In genomic region chr14:27352470-27352869, GRCm38 (mm10) we compare ENCODE assay signal across 16 mouse cellular contexts.
DNase-seq lines count a peak whose midpoint lies in the region; ATAC-seq and TF ChIP-seq lines count a peak whose summit lies in the region.
"Had no signal": no experiment of that assay in that cellular context is flagged by ENCODE, and none has a peak within 500 bp of the region (broad histone marks: within the 10 kb centered on the region; RNA-seq: fewer than 3 reads in every experiment).

No protein-coding gene starts in this region.

- 78% methylated on average over 5 of the region's 5 CpGs for WGBS in heart, embryonic 16.5 days
- 55% methylated on average over 5 of the region's 5 CpGs for WGBS in lung, embryonic 15.5 days
- 63% methylated on average over 5 of the region's 5 CpGs for WGBS in embryonic facial prominence, embryonic 15.5 days
- WGBS in olfactory bulb, adult 2 months: 35% methylated on average over 5 of the region's 5 CpGs
- WGBS in hindbrain, embryonic 14.5 days: 79% methylated on average over 5 of the region's 5 CpGs
- WGBS in midbrain, embryonic 10.5 days: 88% methylated on average over 5 of the region's 5 CpGs

- no peak overlapping the region for H3K9ac ChIP-seq in heart, embryonic 16.5 days (ENCODE audit: low read length)
- no peak overlapping the region for H3K9ac ChIP-seq in lung, embryonic 15.5 days
- H3K9ac ChIP-seq in embryonic facial prominence, embryonic 15.5 days: no peak overlapping the region
- H3K9ac ChIP-seq in hindbrain, embryonic 14.5 days: no peak overlapping the region
- H3K9ac ChIP-seq: liver, embryonic 13.5 days had no signal

- no peak for ATAC-seq in heart, embryonic 16.5 days (replicated peaks; ENCODE audit: extremely low read depth, insufficient read depth, low FRiP score)
- no peak for ATAC-seq in lung, embryonic 15.5 days (ENCODE audit: borderline replicate concordance, extremely low read depth, low FRiP score, low TSS enrichment)
- no peak for ATAC-seq in embryonic facial prominence, embryonic 15.5 days (ENCODE audit: insufficient number of reproducible peaks, low FRiP score, low TSS enrichment, low read depth)
- no peak for ATAC-seq in hindbrain, embryonic 14.5 days (ENCODE audit: low FRiP score)
- ATAC-seq: forebrain, embryonic 14.5 days; hindbrain, postnatal 0 days had no signal

- no peak for DNase-seq in heart, postnatal 25 days (ENCODE audit: low spot score)
- no peak for DNase-seq in lung, postnatal 25 days (ENCODE audit: low spot score)
- no peak for DNase-seq in hindbrain, embryonic 14.5 days (ENCODE audit: low spot score)
- DNase-seq in midbrain, embryonic 10.5 days (ENCODE audit: low spot score): no peak
- DNase-seq: cerebellum, adult 11 months; liver, embryonic 13.5 days; right cerebral cortex, adult 18-20 months; thymus, adult 2 months had no signal

- H3K4me3 ChIP-seq in heart, embryonic 16.5 days (ENCODE audit: low read length): no peak overlapping the region
- H3K4me3 ChIP-seq in lung, embryonic 15.5 days: no peak overlapping the region
- H3K4me3 ChIP-seq in embryonic facial prominence, embryonic 15.5 days (replicated peaks): no peak overlapping the region
- H3K4me3 ChIP-seq in olfactory bulb, adult 2 months (ENCODE audit: insufficient read depth, low read depth, low read length): no peak overlapping the region
- no peak overlapping the region for H3K4me3 ChIP-seq in hindbrain, embryonic 14.5 days (replicated peaks; ENCODE audit: low read length)
- no peak overlapping the region for H3K4me3 ChIP-seq in midbrain, embryonic 10.5 days
- H3K4me3 ChIP-seq: left cerebral cortex, adult 2 months; liver, embryonic 13.5 days had no signal

- no peak overlapping the region for H3K4me2 ChIP-seq in heart, embryonic 16.5 days (ENCODE audit: low read depth, low read length)
- no peak overlapping the region; the same call in 1 of the 2 replicates for H3K4me2 ChIP-seq in lung, embryonic 15.5 days
- no peak overlapping the region for H3K4me2 ChIP-seq in embryonic facial prominence, embryonic 15.5 days (replicated peaks)
- H3K4me2 ChIP-seq in hindbrain, embryonic 14.5 days (replicated peaks): no peak overlapping the region
- H3K4me2 ChIP-seq: liver, embryonic 13.5 days; midbrain, embryonic 11.5 days had no signal

- H3K36me3 ChIP-seq in heart, embryonic 16.5 days (ENCODE audit: control insufficient read depth, insufficient read depth): no peaks in the 10 kb centered on the region
- no peaks in the 10 kb centered on the region for H3K36me3 ChIP-seq in lung, embryonic 15.5 days
- no peaks in the 10 kb centered on the region for H3K36me3 ChIP-seq in embryonic facial prominence, embryonic 15.5 days
- H3K36me3 ChIP-seq in hindbrain, embryonic 14.5 days (replicated peaks; ENCODE audit: control insufficient read depth, insufficient read depth): no peaks in the 10 kb centered on the region
- H3K36me3 ChIP-seq in midbrain, embryonic 10.5 days: no peaks in the 10 kb centered on the region
- H3K36me3 ChIP-seq: liver, embryonic 13.5 days had no signal

- no peak for TF ChIP-seq POLR2A in olfactory bulb, adult 2 months (IDR thresholded peaks at IDR 0.05; ENCODE audit: insufficient read depth, low read depth, low read length)

- H3K9me3 ChIP-seq in heart, embryonic 16.5 days (replicated peaks; ENCODE audit: control insufficient read depth, low read length): no peaks in the 10 kb centered on the region
- no peaks in the 10 kb centered on the region for H3K9me3 ChIP-seq in lung, embryonic 15.5 days
- no peaks in the 10 kb centered on the region for H3K9me3 ChIP-seq in embryonic facial prominence, embryonic 15.5 days (replicated peaks)
- H3K9me3 ChIP-seq in hindbrain, embryonic 14.5 days (ENCODE audit: control insufficient read depth, low read length): no peaks in the 10 kb centered on the region
- no peaks in the 10 kb centered on the region for H3K9me3 ChIP-seq in midbrain, embryonic 10.5 days (replicated peaks)
- H3K9me3 ChIP-seq: liver, embryonic 13.5 days had no signal

- peaks cover 54% of the 10 kb centered on the region for H3K4me1 ChIP-seq in heart, embryonic 16.5 days (ENCODE audit: control insufficient read depth, insufficient read depth, low read length)
- H3K4me1 ChIP-seq in lung, embryonic 15.5 days: peaks cover 37% of the 10 kb centered on the region
- H3K4me1 ChIP-seq in embryonic facial prominence, embryonic 15.5 days: peaks cover 35% of the 10 kb centered on the region
- peaks cover 12% of the 10 kb centered on the region for H3K4me1 ChIP-seq in olfactory bulb, adult 2 months (ENCODE audit: control insufficient read depth, insufficient read depth, low read length)
- no peaks in the 10 kb centered on the region for H3K4me1 ChIP-seq in hindbrain, embryonic 14.5 days (replicated peaks; ENCODE audit: control insufficient read depth, insufficient read depth, low read length)
- H3K4me1 ChIP-seq in midbrain, embryonic 10.5 days: no peaks in the 10 kb centered on the region

- intact Hi-C loops in heart, postnatal 25 days (cut with DNase I): no loop called here

- peak overlapping the region; percentile 91 for H3K27ac ChIP-seq in heart, embryonic 16.5 days (ENCODE audit: low read length)
- H3K27ac ChIP-seq in lung, embryonic 15.5 days: peak overlapping the region; percentile 92
- 0 out of 2 replicates have a peak overlapping the region, but pooled peaks have one; percentile 83 for H3K27ac ChIP-seq in embryonic facial prominence, embryonic 15.5 days (replicated peaks)
- H3K27ac ChIP-seq in olfactory bulb, adult 2 months (ENCODE audit: insufficient read depth, low read depth, low read length): peak overlapping the region; percentile 34; the same call in 1 of the 2 replicates
- H3K27ac ChIP-seq in hindbrain, embryonic 14.5 days: no peak overlapping the region
- no peak overlapping the region for H3K27ac ChIP-seq in midbrain, embryonic 10.5 days (replicated peaks)
- H3K27ac ChIP-seq: left cerebral cortex, adult 2 months had no signal

- no peaks in the 10 kb centered on the region for H3K27me3 ChIP-seq in heart, embryonic 16.5 days (ENCODE audit: control insufficient read depth, insufficient read depth, low read length)
- no peaks in the 10 kb centered on the region for H3K27me3 ChIP-seq in lung, embryonic 15.5 days
- H3K27me3 ChIP-seq in embryonic facial prominence, embryonic 15.5 days: no peaks in the 10 kb centered on the region
- H3K27me3 ChIP-seq in hindbrain, embryonic 14.5 days (ENCODE audit: control insufficient read depth, insufficient read depth, low read length): no peaks in the 10 kb centered on the region
- no peaks in the 10 kb centered on the region for H3K27me3 ChIP-seq in midbrain, embryonic 10.5 days (ENCODE audit: low read depth, poor library complexity, severe bottlenecking)
- H3K27me3 ChIP-seq: liver, embryonic 13.5 days had no signal

- no peak for TF ChIP-seq CTCF in olfactory bulb, adult 2 months (IDR thresholded peaks at IDR 0.05; ENCODE audit: insufficient read depth, low read depth, low read length)

Comparison
In these comparisons a context has a peak if more than half of its experiments do, and no peak if none do; other contexts are left out.
1. H3K27ac ChIP-seq: peak in heart, embryonic 16.5 days (single experiment), lung, embryonic 15.5 days (single experiment), embryonic facial prominence, embryonic 15.5 days (single experiment) and olfactory bulb, adult 2 months (single experiment); none in hindbrain, embryonic 14.5 days (single experiment) and midbrain, embryonic 10.5 days (single experiment).